Mouse (Mus musculus) C2C12 (cell line): ENCODE data around the gene Abcb8. TPM values are rescaled to one million over a fixed set of nuclear protein-coding genes. Genes with fewer than 3 reads are reported as not detected.
"Not testable (repeated sequence)": the region's sequence is repeated elsewhere in the genome, so short reads cannot be mapped to it uniquely, and the experiment has no call there.

Experiments
- H3K27me3 ChIP-seq: one replicate; pipeline ENCODE4 v1.6.1; 2011; ENCODE audit not compliant: control insufficient read depth, insufficient read depth, insufficient read length
- H3K36me3 ChIP-seq: one replicate; pipeline ENCODE4 v1.6.1; 2011; ENCODE audit not compliant: control insufficient read depth, insufficient read depth
- H3K4me3 ChIP-seq: one replicate; pipeline ENCODE4 v1.5.1; 2011; ENCODE audit warnings: mild to moderate bottlenecking, control low read depth; ENCODE audit not compliant: poor library complexity, insufficient read depth, severe bottlenecking
- H3K79me2 ChIP-seq: one replicate; pipeline ENCODE4 v1.6.1; 2011; ENCODE audit not compliant: control insufficient read depth, insufficient read depth
- H3K79me3 ChIP-seq: one replicate; pipeline ENCODE4 v1.6.1; 2011; ENCODE audit warnings: low read depth, control low read depth
- H3ac ChIP-seq: one replicate; pipeline ENCODE3; 2011; ENCODE audit warnings: low read depth; ENCODE audit not compliant: control insufficient read depth, insufficient read length
- CEBPB ChIP-seq: IDR thresholded peaks from one replicate; pipeline ENCODE4 v1.6.1; 2011; ENCODE audit warnings: low read depth, mild to moderate bottlenecking, control low read depth, moderate library complexity
- CTCF ChIP-seq: IDR thresholded peaks from one replicate; pipeline ENCODE4 v1.5.1; 2011; ENCODE audit not compliant: control insufficient read depth, insufficient read depth, insufficient read length
- FOSL1 ChIP-seq: IDR thresholded peaks from one replicate; pipeline ENCODE4 v1.8.0; 2011; ENCODE audit warnings: mild to moderate bottlenecking, low read length; ENCODE audit not compliant: poor library complexity, insufficient read depth, severe bottlenecking
- MAX ChIP-seq: IDR thresholded peaks from one replicate; pipeline ENCODE4 v1.6.1; 2011; ENCODE audit warnings: mild to moderate bottlenecking, control low read depth
- MYOD1 ChIP-seq: IDR thresholded peaks from one replicate; pipeline ENCODE4 v1.6.1; 2011; ENCODE audit warnings: low read depth; ENCODE audit not compliant: control insufficient read depth, insufficient read length
- MYOG ChIP-seq: IDR thresholded peaks from one replicate; pipeline ENCODE4 v1.6.1; 2011; ENCODE audit not compliant: control insufficient read depth, insufficient read length; ENCODE audit errors: extremely low read depth
- USF1 ChIP-seq: IDR thresholded peaks from one replicate; pipeline ENCODE4 v1.6.1; 2011; ENCODE audit warnings: low read depth, mild to moderate bottlenecking, control low read depth, moderate library complexity
- polyA plus RNA-seq: library from polyadenylated mRNA; unstranded; fragments of >200 nt; fragmentation: generic; extraction: Trizol; gene quantifications from one replicate; pipeline ENCODE4 v1.2.1, GENCODE M21; 2012; ENCODE audit warnings: missing spikeins

Abcb8 gene
- polyA plus RNA-seq, 1 experiment: 25.1 TPM

DNA sequence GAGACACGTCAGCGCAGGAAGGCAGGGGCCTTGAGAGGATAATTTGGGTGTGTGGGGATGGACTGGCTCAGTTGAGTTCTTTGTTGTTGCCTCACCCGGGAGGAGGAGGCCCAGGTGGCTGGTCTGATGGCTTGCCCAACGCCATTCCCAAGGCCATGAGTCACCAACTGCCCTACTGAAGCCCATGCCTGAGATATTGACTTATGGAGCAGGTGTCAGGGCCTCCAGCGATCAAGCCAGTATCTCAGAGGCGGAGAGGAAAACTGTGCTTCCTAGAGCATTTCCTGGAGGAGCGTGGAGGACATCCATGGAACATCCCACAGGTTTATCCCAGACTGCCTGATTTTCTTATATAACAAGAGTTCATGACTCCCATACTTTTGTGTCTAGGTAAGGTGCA, 739 bp upstream of the Abcb8 start:
- Histone ChIP-seq H3K79me2 (no peaks in the 10 kb centered on the region), H3K79me3 (no peaks in the 10 kb centered on the region), H3K27me3 (no peaks in the 10 kb centered on the region), H3ac (no peak overlapping the region), H3K4me3 (no peak overlapping the region), H3K36me3 (no peaks in the 10 kb centered on the region)
- peak; percentile 53 for TF ChIP-seq MYOD1
- peak; percentile 16 for TF ChIP-seq FOSL1
- no peak for TF ChIP-seq CTCF
- peak; percentile 85 for TF ChIP-seq CEBPB

DNA sequence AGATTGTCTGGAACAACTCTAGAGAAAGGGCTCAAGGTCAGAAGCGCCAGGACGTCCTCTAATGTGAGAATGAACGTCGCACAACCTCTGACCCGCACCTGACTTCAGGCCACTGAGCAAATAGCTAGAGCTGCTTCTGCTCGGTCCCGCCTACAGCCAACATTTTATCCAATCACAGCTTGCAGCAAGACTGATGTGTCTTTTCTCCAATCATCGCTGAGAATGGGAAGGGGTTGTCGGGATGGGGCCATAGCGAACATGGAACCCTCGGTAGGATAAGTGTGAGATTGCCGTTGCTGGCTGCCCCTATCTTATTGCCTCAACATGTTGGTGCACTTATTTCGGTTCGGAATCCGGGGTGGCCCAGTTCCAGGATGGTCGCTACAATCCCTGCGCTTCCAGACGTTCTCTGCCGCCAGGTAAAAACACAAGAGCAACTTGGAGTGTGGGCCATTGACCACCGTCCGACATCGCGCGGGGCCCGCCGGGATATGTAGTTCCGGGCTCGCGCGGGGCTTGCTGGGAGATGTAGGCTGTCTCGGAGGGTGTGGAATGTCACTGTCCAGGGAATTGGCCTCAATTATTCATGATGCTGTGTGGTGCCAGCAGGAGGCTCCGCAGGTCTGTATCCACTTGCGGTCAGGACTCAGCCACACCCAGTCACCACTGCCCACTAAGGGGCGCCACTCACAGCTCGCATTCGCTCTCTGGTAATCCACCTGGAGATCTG, 867 bp downstream of the Abcb8 start:
- Histone ChIP-seq H3K36me3 (no peaks in the 10 kb centered on the region), H3K4me3 (peak overlapping the region; percentile 38), H3K79me3 (no peaks in the 10 kb centered on the region), H3K79me2 (no peaks in the 10 kb centered on the region), H3ac (peak overlapping the region; percentile 46), H3K27me3 (no peaks in the 10 kb centered on the region)
- no peak for TF ChIP-seq MYOG
- peak; percentile 92 for TF ChIP-seq CTCF

GRCm38 (mm10) chr5:24396254-24396653, 2.8 kb downstream of the Abcb8 start:
- H3K27me3 ChIP-seq, H3K79me2 ChIP-seq, H3K36me3 ChIP-seq, H3K79me3 ChIP-seq, H3K4me3 ChIP-seq, H3ac ChIP-seq: not testable (repeated sequence)

- no peaks in the 10 kb centered on the region for H3K27me3 ChIP-seq
- no peaks in the 10 kb centered on the region for H3K79me2 ChIP-seq
- TF ChIP-seq MYOG: no peak
- no peak for TF ChIP-seq CEBPB
- no peak for TF ChIP-seq FOSL1
- TF ChIP-seq MYOD1: no peak
- TF ChIP-seq MAX: no peak
- TF ChIP-seq CTCF: no peak
- no peak for TF ChIP-seq USF1
- H3K4me3 ChIP-seq: no peak overlapping the region
- H3K36me3 ChIP-seq: peaks cover 6% of the 10 kb centered on the region
- no peak overlapping the region for H3ac ChIP-seq
- H3K79me3 ChIP-seq: no peaks in the 10 kb centered on the region
These were observed 6.2 kb downstream of the Abcb8 start for GRCm38 (mm10) chr5:24399686-24400085.

DNA sequence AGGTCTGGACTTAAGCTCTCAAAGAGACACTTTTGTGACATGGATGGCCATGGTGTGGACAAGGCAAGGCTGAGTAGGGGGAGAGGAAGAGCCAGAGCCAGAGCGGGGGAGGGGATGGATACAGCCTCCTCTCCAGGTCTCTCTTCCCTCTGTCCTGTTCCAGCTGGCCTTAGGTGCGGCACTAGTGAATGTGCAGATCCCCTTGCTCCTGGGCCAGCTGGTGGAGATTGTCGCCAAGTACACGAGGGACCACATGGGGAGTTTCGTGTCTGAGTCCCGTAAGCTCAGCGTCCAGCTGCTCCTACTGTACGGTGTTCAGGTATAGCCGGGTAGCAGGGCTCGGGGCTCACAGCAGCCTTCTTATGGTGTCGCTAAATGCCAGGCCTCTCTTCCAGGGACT, 6.9 kb downstream of the Abcb8 start:
- Histone ChIP-seq H3K27me3 (no peaks in the 10 kb centered on the region), H3K36me3 (peaks cover 6% of the 10 kb centered on the region), H3ac (no peak overlapping the region), H3K79me3 (no peaks in the 10 kb centered on the region), H3K4me3 (no peak overlapping the region), H3K79me2 (no peaks in the 10 kb centered on the region)
- no peak for TF ChIP-seq MYOD1

DNA sequence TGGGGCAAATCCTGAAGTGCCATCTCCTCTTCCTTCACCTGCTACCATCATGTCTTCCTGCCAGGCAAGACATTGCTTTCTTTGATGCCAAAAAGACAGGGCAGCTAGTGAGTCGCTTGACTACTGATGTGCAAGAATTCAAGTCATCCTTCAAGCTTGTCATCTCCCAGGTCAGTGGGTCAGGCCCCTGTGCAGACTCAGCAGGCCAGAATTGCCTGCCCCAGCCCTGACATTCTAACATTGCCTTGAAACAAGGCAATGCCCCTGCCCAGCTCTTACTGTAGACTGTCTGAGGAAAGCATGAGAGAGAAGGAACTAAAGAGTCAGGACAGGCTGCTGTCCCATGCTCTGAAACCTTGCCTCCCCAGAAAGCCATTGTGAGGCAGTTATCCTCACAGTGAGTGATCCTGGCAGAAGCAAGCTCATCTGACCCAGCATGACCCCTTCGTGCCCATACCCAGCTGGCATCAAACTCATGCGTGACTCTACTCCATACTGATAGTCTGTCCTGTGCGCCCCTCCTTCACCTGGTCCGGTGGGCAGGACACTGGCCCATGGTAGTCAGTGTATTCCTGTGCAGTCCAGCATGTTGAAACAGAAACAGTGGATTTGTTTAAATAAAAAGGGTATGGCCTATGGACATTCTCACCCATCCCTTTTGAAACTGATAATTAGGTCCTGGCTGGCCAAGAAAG, 7.6 kb downstream of the Abcb8 start:
- Histone ChIP-seq H3K79me3 (no peaks in the 10 kb centered on the region), H3K4me3 (no peak overlapping the region), H3K36me3 (peaks cover 6% of the 10 kb centered on the region), H3ac (no peak overlapping the region), H3K79me2 (no peaks in the 10 kb centered on the region), H3K27me3 (no peaks in the 10 kb centered on the region)
- TF ChIP-seq MYOD1 (no peak), USF1 (no peak), MAX (no peak), CTCF (no peak), FOSL1 (no peak), MYOG (no peak)
